Mouse (Mus musculus): ENCODE data around the gene Cox4i1.

- no peak for TF ChIP-seq CTCF (IDR thresholded peaks at IDR 0.05; ENCODE audit: insufficient read depth, low read length)
- TF ChIP-seq POLR2A (IDR thresholded peaks at IDR 0.05; ENCODE audit: borderline replicate concordance, extremely low read depth, low read depth, low read length) = no peak
Observed at GRCm38 (mm10) chr8:120706193-120706592, 38.2 kb downstream of the Cox4i1 start.
